Mouse (Mus musculus): ENCODE results near the gene Nemp1. TPM values are rescaled to one million over a fixed set of nuclear protein-coding genes. Genes with fewer than 3 reads are reported as not detected.

The Nemp1 gene
- polyA plus RNA-seq, 1 experiment, result 14.2 TPM

DNA sequence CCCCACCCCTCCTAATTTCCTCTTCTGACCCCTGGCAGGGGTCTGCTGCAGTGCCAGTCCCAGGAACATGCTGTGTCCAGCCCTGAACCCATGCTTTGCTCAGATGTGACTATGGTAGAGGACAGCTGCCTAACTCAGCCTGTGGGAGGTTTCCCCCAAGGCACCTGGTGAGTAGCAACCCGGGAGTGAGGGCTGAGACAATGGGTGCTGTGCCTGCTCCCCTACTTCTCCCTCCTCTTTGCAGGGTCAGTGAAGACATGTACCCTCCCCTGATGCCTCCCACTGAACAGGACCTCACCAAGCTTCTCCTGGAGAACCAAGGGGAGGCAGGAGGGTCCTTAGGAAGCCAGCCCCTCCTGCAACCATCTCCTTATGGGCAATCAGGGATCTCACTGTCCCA, 7.2 kb upstream of the Nemp1 start:
- no peak overlapping the region for H3K27ac ChIP-seq (ENCODE audit: control insufficient read depth, insufficient read depth, low read length)
- no peak for DNase-seq
- WGBS, result 87% methylated on average over 1 of the region's 1 CpGs
- H3K4me1 ChIP-seq (replicated peaks; ENCODE audit: control insufficient read depth, insufficient read depth, low read length), result peaks cover 40% of the 10 kb centered on the region
- H3K4me3 ChIP-seq (ENCODE audit: control insufficient read depth, insufficient read depth, low read length), result no peak overlapping the region
- H3K36me3 ChIP-seq (ENCODE audit: control insufficient read depth, insufficient read depth, low read length), result peaks cover 39% of the 10 kb centered on the region
- TF ChIP-seq POLR2A (IDR thresholded peaks at IDR 0.05; ENCODE audit: control insufficient read depth, extremely low read depth, insufficient read depth, low read length, poor library complexity) (no peak), CTCF (IDR thresholded peaks at IDR 0.05; ENCODE audit: borderline replicate concordance, control insufficient read depth, extremely low read depth, insufficient read depth, low read length, poor library complexity) (no peak)
- H3K27me3 ChIP-seq (ENCODE audit: control insufficient read depth, insufficient read depth, low read length), result no peaks in the 10 kb centered on the region

DNA sequence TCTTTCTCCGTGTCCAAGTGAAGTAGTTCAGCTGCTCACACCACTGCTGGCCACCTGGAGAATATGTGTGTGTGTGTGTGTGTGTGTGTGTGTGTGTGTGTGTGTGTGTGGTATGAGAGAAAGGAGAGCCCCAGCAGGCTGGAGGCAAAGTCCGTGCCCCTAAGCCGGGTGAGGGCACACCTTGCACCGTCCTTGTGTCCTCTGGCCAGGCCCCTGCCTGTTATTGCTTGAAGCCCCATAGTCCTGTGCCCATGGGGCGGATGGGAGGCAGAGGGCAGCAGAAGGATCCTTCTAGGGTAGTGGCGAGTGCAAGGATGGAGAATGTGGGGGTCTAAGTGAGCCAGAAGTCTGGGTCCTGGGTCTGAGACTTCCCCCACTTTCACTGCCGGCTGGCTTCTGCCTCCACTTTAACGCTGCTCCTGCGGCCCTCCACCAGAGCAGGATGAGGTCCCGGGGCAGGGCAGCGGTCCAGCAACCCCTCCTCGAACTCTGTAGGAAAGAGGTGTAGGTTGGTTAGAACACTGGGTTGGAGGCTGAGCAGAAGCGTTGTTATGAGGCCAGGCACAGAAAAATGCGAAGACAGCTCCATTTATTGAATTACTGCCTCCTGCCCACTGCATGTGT, 5.3 kb upstream of the Nemp1 start:
- peaks cover 48% of the 10 kb centered on the region for H3K4me1 ChIP-seq (replicated peaks; ENCODE audit: control insufficient read depth, insufficient read depth, low read length)
- H3K4me3 ChIP-seq (ENCODE audit: control insufficient read depth, insufficient read depth, low read length), result peak overlapping the region; percentile 17
- H3K27ac ChIP-seq (ENCODE audit: control insufficient read depth, insufficient read depth, low read length), result peak overlapping the region; percentile 36; the same call in 1 of the 2 replicates
- no peaks in the 10 kb centered on the region for H3K27me3 ChIP-seq (ENCODE audit: control insufficient read depth, insufficient read depth, low read length)
- H3K36me3 ChIP-seq (ENCODE audit: control insufficient read depth, insufficient read depth, low read length), result peaks cover 29% of the 10 kb centered on the region
- WGBS, result 75% methylated on average over 14 of the region's 14 CpGs
- peak; percentile 17 for DNase-seq
- TF ChIP-seq CTCF (IDR thresholded peaks at IDR 0.05; ENCODE audit: borderline replicate concordance, control insufficient read depth, extremely low read depth, insufficient read depth, low read length, poor library complexity), result no peak
- 0 out of 2 replicates have a peak, but pooled peaks have one; percentile 16 for TF ChIP-seq POLR2A (IDR thresholded peaks at IDR 0.05; ENCODE audit: control insufficient read depth, extremely low read depth, insufficient read depth, low read length, poor library complexity)

DNA sequence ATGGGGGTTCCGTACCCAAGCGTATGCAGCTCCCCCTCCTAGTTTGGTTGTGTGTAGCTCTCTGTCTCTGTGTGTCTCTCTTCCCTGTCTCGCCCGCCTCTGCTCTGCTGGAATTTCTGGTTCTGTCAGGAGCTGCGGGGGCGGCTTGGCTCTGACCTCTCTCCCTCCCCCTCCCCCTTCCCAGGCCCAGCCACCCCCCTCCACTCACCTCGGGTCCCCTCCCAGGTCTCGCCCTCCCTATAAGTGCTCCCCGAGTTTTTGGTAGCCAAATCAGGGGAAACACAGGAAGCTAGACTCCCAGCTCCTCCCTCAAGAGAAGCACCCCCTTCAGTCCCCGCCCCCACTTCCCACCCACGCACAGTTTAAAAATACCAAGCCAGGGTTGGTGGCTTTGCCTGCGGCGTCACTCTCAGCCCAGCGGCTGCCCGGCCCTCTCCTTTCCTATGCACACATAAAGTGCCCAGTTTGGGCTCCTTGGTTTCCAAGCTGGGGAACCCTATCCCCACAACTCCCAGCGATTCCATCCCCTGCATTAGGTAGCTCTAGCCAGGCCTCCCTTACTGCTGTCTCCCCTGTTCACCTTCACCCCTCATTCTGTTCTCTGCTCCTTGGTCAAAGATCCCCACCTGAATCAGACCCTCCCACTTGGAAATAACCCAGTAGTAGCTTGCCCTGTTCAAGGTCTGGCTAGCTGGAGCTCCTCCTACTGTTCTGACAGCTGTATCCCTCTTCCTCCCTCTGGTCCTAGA, 4.6 kb upstream of the Nemp1 start:
- Histone ChIP-seq H3K36me3 (ENCODE audit: control insufficient read depth, insufficient read depth, low read length) (peaks cover 24% of the 10 kb centered on the region), H3K27ac (ENCODE audit: control insufficient read depth, insufficient read depth, low read length) (peak overlapping the region; percentile 63), H3K27me3 (ENCODE audit: control insufficient read depth, insufficient read depth, low read length) (no peaks in the 10 kb centered on the region), H3K4me1 (replicated peaks; ENCODE audit: control insufficient read depth, insufficient read depth, low read length) (peaks cover 51% of the 10 kb centered on the region), H3K4me3 (ENCODE audit: control insufficient read depth, insufficient read depth, low read length) (peak overlapping the region; percentile 17)
- WGBS, result 14% methylated on average over 16 of the region's 16 CpGs
- DNase-seq, result peak; percentile 65
- no peak for TF ChIP-seq CTCF (IDR thresholded peaks at IDR 0.05; ENCODE audit: borderline replicate concordance, control insufficient read depth, extremely low read depth, insufficient read depth, low read length, poor library complexity)
- TF ChIP-seq POLR2A (IDR thresholded peaks at IDR 0.05; ENCODE audit: control insufficient read depth, extremely low read depth, insufficient read depth, low read length, poor library complexity), result no peak

DNA sequence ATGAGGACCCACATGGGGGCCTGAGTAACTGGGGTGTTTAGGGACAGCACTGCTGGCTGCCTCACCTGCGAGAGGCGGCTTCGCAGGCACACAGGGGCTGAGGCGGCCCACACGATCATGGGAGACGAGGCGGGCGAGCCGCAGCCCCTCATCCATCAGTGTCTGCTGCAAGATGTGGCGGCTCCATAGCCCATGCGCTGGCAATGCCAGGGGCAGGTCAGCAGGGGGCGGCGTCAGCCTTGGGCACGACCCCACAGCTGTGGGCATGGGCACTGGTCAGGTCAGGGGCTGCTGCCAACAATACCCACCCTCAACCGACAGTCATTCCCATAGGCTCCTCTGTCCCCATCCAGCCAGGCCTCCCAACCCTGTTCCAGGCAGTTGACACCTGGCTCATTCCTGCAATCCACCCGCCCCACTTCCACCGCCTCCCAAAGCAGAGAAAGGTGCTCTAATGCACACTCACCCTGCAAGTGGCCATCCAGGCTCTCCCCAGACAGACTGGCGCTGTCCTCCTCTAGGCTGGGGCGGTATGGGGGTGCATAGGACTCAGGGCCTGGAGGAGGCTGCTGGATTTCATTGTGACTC, 3.9 kb upstream of the Nemp1 start:
- H3K4me3 ChIP-seq (ENCODE audit: control insufficient read depth, insufficient read depth, low read length), result 0 out of 2 replicates have a peak overlapping the region, but pooled peaks have one; percentile 13
- H3K36me3 ChIP-seq (ENCODE audit: control insufficient read depth, insufficient read depth, low read length), result peaks cover 24% of the 10 kb centered on the region
- no peaks in the 10 kb centered on the region for H3K27me3 ChIP-seq (ENCODE audit: control insufficient read depth, insufficient read depth, low read length)
- 81% methylated on average over 19 of the region's 19 CpGs for WGBS
- peaks cover 58% of the 10 kb centered on the region for H3K4me1 ChIP-seq (replicated peaks; ENCODE audit: control insufficient read depth, insufficient read depth, low read length)
- DNase-seq, result peak; percentile 68
- TF ChIP-seq POLR2A (IDR thresholded peaks at IDR 0.05; ENCODE audit: control insufficient read depth, extremely low read depth, insufficient read depth, low read length, poor library complexity) (no peak), CTCF (IDR thresholded peaks at IDR 0.05; ENCODE audit: borderline replicate concordance, control insufficient read depth, extremely low read depth, insufficient read depth, low read length, poor library complexity) (peak; percentile 63; the same call in 1 of the 2 replicates)
- peak overlapping the region; percentile 63 for H3K27ac ChIP-seq (ENCODE audit: control insufficient read depth, insufficient read depth, low read length)

DNA sequence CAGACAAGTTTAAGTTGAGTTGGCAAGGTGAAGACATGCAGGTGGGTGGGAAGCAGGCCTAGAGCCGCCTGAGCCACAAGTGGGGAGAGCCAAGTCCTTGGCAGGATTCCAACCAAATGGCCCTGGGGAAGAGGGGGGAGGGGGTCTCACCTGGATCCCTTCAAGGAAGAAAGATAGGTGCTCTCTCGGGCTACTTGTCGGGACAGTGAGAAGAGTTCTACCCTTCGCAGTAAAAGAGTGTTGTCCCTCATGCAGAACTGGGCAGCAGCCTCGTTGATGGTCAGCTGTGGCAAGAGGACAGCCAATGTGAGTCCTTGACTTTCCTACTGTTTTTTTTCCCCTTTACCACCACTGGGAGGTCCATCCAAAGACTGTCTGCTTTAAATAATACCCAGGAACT, 3.1 kb upstream of the Nemp1 start:
- H3K36me3 ChIP-seq (ENCODE audit: control insufficient read depth, insufficient read depth, low read length), result peaks cover 19% of the 10 kb centered on the region
- 80% methylated on average over 5 of the region's 5 CpGs for WGBS
- H3K4me1 ChIP-seq (replicated peaks; ENCODE audit: control insufficient read depth, insufficient read depth, low read length), result peaks cover 59% of the 10 kb centered on the region
- no peak overlapping the region for H3K4me3 ChIP-seq (ENCODE audit: control insufficient read depth, insufficient read depth, low read length)
- DNase-seq, result no peak
- H3K27me3 ChIP-seq (ENCODE audit: control insufficient read depth, insufficient read depth, low read length), result no peaks in the 10 kb centered on the region
- no peak overlapping the region for H3K27ac ChIP-seq (ENCODE audit: control insufficient read depth, insufficient read depth, low read length)
- no peak for TF ChIP-seq POLR2A (IDR thresholded peaks at IDR 0.05; ENCODE audit: control insufficient read depth, extremely low read depth, insufficient read depth, low read length, poor library complexity)
- no peak for TF ChIP-seq CTCF (IDR thresholded peaks at IDR 0.05; ENCODE audit: borderline replicate concordance, control insufficient read depth, extremely low read depth, insufficient read depth, low read length, poor library complexity)

DNA sequence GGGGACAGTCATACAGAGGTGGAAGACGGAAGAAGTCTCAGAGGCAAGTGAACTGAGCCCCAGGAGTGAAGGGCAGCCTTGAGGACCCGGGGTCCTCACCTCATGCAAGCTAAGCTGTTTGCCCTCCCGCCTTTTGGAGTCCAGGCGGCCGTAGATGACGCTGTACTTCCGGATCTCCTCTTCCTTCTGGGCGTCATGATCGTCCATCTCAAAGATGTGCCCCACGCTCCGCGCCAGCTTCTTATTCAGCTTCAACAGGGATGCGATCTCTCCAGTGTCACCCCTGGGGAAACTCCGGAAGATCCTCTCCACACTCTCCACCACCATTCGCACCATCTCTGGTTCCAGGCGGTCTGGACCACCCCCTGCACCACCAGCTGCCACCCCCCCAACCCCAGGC, 2.5 kb upstream of the Nemp1 start:
- H3K27me3 ChIP-seq (ENCODE audit: control insufficient read depth, insufficient read depth, low read length), result no peaks in the 10 kb centered on the region
- H3K4me1 ChIP-seq (replicated peaks; ENCODE audit: control insufficient read depth, insufficient read depth, low read length), result peaks cover 63% of the 10 kb centered on the region
- H3K36me3 ChIP-seq (ENCODE audit: control insufficient read depth, insufficient read depth, low read length), result peaks cover 16% of the 10 kb centered on the region; the same call in 1 of the 2 replicates
- H3K4me3 ChIP-seq (ENCODE audit: control insufficient read depth, insufficient read depth, low read length), result no peak overlapping the region
- no peak for DNase-seq
- 94% methylated on average over 16 of the region's 16 CpGs for WGBS
- no peak overlapping the region for H3K27ac ChIP-seq (ENCODE audit: control insufficient read depth, insufficient read depth, low read length)
- TF ChIP-seq POLR2A (IDR thresholded peaks at IDR 0.05; ENCODE audit: control insufficient read depth, extremely low read depth, insufficient read depth, low read length, poor library complexity), result no peak
- no peak for TF ChIP-seq CTCF (IDR thresholded peaks at IDR 0.05; ENCODE audit: borderline replicate concordance, control insufficient read depth, extremely low read depth, insufficient read depth, low read length, poor library complexity)

Measured in thymus, adult 2 months (tissue).